Mouse (Mus musculus) midbrain, postnatal 0 days (tissue): ENCODE measurements around the gene Cox8a. TPM values are rescaled to one million over a fixed set of nuclear protein-coding genes. Genes with fewer than 3 reads are reported as not detected.
A peak's percentile ranks its signal among the peaks of the same experiment; 100 is the strongest.

Experiments
- ATAC-seq: fragments of 200-750 bp; cut with Nextera tagmentation; 2 replicates; pipeline ENCODE4 v1.8.0; 2017; ENCODE audit warnings: moderate number of reproducible peaks, mild to moderate bottlenecking, moderate TSS enrichment, moderate library complexity; ENCODE audit not compliant: low FRiP score
- DNase-seq: peaks from one replicate; pipeline ENCODE4 v3.0.0-alpha.2; 2015; ENCODE audit warnings: low spot score
- H3K27ac ChIP-seq: fragments of 300-500 bp; sonication (generic); 2 replicates; pipeline ENCODE4 v1.5.1; 2014; ENCODE audit warnings: low read depth, mild to moderate bottlenecking, low read length, mixed read lengths
- H3K27me3 ChIP-seq: fragments of 300-500 bp; sonication (generic); 2 replicates; pipeline ENCODE4 v1.6.1; 2014; ENCODE audit warnings: low read length, control low read depth, mixed read lengths; ENCODE audit not compliant: insufficient read depth
- H3K36me3 ChIP-seq: fragments of 300-500 bp; sonication (generic); 2 replicates; pipeline ENCODE4 v1.6.1; 2014; ENCODE audit warnings: low read length, control low read depth, mixed read lengths; ENCODE audit not compliant: insufficient read depth
- H3K4me1 ChIP-seq: fragments of 300-500 bp; sonication (generic); 2 replicates; pipeline ENCODE4 v1.6.1; 2014; ENCODE audit warnings: mild to moderate bottlenecking, control low read depth, antibody characterized with exemption, low read length, mixed read lengths; ENCODE audit not compliant: insufficient read depth
- H3K4me2 ChIP-seq: fragments of 300-500 bp; sonication (generic); 2 replicates; pipeline ENCODE4 v1.6.1; 2014; ENCODE audit warnings: low read depth, mild to moderate bottlenecking, low read length, mixed read lengths; ENCODE audit not compliant: poor library complexity, severe bottlenecking
- H3K4me3 ChIP-seq: fragments of 300-500 bp; sonication (generic); 2 replicates; pipeline ENCODE4 v1.5.1; 2014; ENCODE audit warnings: low read depth, mild to moderate bottlenecking, low read length, moderate library complexity
- H3K9ac ChIP-seq: fragments of 300-500 bp; sonication (generic); replicated peaks from 2 replicates; pipeline ENCODE4 v1.6.1; 2014; ENCODE audit warnings: mild to moderate bottlenecking, low read length, moderate library complexity, mixed read lengths; ENCODE audit not compliant: poor library complexity, severe bottlenecking
- H3K9me3 ChIP-seq: fragments of 300-500 bp; sonication (generic); 2 replicates; pipeline ENCODE4 v1.6.1; 2016; ENCODE audit warnings: low read length, control low read depth
- CTCF ChIP-seq: IDR thresholded peaks from 2 replicates; pipeline ENCODE4 v1.5.1; 2016; ENCODE audit warnings: antibody characterized with exemption, mild to moderate bottlenecking
- WGBS: fragments of 180-500 bp; shearing (Covaris S2); extraction: QIAGEN DNeasy Blood & Tissue Kit; methylation state at CpG from one replicate; pipeline ENCODE4 v1.1.7; 2014; 5-methylcytosine and 5-hydroxymethylcytosine counted together
- polyA plus RNA-seq: library from polyadenylated mRNA; unstranded; fragments of >200 nt; fragmentation: Nextera tagmentation; extraction: Ambion mirVana; gene quantifications from 2 replicates; pipeline ENCODE4 v1.2.1, GENCODE M21; 2015
- total RNA-seq: library from RNA; depleted of rRNA; stranded (reverse); fragments of >200 nt; gene quantifications from 2 replicates; pipeline ENCODE4 v1.2.3, GENCODE M21; 2014

The Cox8a gene
- total and polyA plus RNA-seq, 2 experiments from 2014 or later: 1,471 to 1,645 TPM

- Histone ChIP-seq H3K27ac (peak overlapping the region; percentile 77), H3K9me3 (no peaks in the 10 kb centered on the region), H3K4me3 (peak overlapping the region; percentile 64), H3K4me1 (0 out of 2 replicates have a peak, but pooled peaks cover 6% of the 10 kb centered on the region), H3K27me3 (no peaks in the 10 kb centered on the region), H3K4me2 (peak overlapping the region; percentile 96), H3K9ac (peak overlapping the region; percentile 80), H3K36me3 (no peaks in the 10 kb centered on the region)
- TF ChIP-seq CTCF: no peak
- 4% methylated on average over 13 of the region's 13 CpGs for WGBS
- DNase-seq (no peak), ATAC-seq (peak; percentile 2; the same call in 1 of the 2 replicates)
Measured at GRCm38 (mm10) chr19:7240291-7240690, 22.9 kb upstream of the Cox8a start.

GRCm38 (mm10) chr19:7239574-7239973, 22.2 kb upstream of the Cox8a start:
- Histone ChIP-seq H3K9ac (no peak overlapping the region), H3K4me1 (0 out of 2 replicates have a peak, but pooled peaks cover 6% of the 10 kb centered on the region), H3K9me3 (no peaks in the 10 kb centered on the region), H3K4me2 (peak overlapping the region; percentile 96), H3K27ac (no peak overlapping the region), H3K4me3 (peak overlapping the region; percentile 64; the same call in 1 of the 2 replicates), H3K36me3 (no peaks in the 10 kb centered on the region), H3K27me3 (no peaks in the 10 kb centered on the region)
- no peak for ATAC-seq
- 86% methylated on average over 3 of the region's 3 CpGs for WGBS
- TF ChIP-seq CTCF: no peak
- DNase-seq: no peak

- WGBS: 86% methylated on average over 4 of the region's 4 CpGs
- no peak for TF ChIP-seq CTCF
Measured at GRCm38 (mm10) chr19:7236742-7237141, 19.3 kb upstream of the Cox8a start.

GRCm38 (mm10) chr19:7236011-7236410, 18.6 kb upstream of the Cox8a start:
- 82% methylated on average over 2 of the region's 2 CpGs for WGBS
- no peaks in the 10 kb centered on the region for H3K9me3 ChIP-seq
- H3K4me2 ChIP-seq: no peak overlapping the region
- no peak for TF ChIP-seq CTCF
- H3K4me1 ChIP-seq: 0 out of 2 replicates have a peak, but pooled peaks cover 6% of the 10 kb centered on the region
- H3K9ac ChIP-seq: no peak overlapping the region
- H3K27ac ChIP-seq: no peak overlapping the region
- ATAC-seq (no peak), DNase-seq (no peak)
- peaks cover 5% of the 10 kb centered on the region for H3K36me3 ChIP-seq
- no peak overlapping the region for H3K4me3 ChIP-seq
- H3K27me3 ChIP-seq: no peaks in the 10 kb centered on the region

More at GRCm38 (mm10) chr19:7236742-7237141, 19.3 kb upstream of the Cox8a start:
- ATAC-seq (no peak), DNase-seq (no peak)
- Histone ChIP-seq H3K27me3 (no peaks in the 10 kb centered on the region), H3K9ac (no peak overlapping the region), H3K4me2 (no peak overlapping the region), H3K4me3 (no peak overlapping the region), H3K36me3 (peaks cover 5% of the 10 kb centered on the region), H3K9me3 (no peaks in the 10 kb centered on the region), H3K27ac (no peak overlapping the region), H3K4me1 (0 out of 2 replicates have a peak, but pooled peaks cover 6% of the 10 kb centered on the region)

DNA sequence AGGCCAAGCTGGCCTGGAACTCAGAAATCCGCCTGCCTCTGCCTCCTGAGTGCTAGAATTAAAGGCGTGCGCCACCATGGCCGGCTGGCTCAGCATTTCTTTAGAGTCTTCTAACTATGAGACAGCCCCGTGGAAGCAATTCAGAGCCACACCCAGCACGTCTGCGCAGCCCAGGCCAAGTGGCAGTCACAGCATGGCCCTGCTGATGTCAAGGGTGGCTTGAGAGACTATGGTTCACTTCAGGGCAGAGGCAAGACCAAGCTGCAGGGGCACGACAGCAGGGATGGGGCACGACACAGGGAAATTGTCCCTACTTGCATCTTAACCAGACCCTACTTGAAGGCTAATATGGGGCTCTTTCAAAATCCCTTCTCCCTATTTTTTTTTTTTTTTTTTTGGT, 18.0 kb upstream of the Cox8a start:
- no peak for TF ChIP-seq CTCF
- Histone ChIP-seq H3K27me3 (no peaks in the 10 kb centered on the region), H3K4me2 (no peak overlapping the region), H3K27ac (no peak overlapping the region), H3K36me3 (peaks cover 7% of the 10 kb centered on the region), H3K9me3 (no peaks in the 10 kb centered on the region), H3K9ac (no peak overlapping the region), H3K4me1 (0 out of 2 replicates have a peak, but pooled peaks cover 6% of the 10 kb centered on the region), H3K4me3 (no peak overlapping the region)
- ATAC-seq (no peak), DNase-seq (no peak)
- 91% methylated on average over 9 of the region's 9 CpGs for WGBS

DNA sequence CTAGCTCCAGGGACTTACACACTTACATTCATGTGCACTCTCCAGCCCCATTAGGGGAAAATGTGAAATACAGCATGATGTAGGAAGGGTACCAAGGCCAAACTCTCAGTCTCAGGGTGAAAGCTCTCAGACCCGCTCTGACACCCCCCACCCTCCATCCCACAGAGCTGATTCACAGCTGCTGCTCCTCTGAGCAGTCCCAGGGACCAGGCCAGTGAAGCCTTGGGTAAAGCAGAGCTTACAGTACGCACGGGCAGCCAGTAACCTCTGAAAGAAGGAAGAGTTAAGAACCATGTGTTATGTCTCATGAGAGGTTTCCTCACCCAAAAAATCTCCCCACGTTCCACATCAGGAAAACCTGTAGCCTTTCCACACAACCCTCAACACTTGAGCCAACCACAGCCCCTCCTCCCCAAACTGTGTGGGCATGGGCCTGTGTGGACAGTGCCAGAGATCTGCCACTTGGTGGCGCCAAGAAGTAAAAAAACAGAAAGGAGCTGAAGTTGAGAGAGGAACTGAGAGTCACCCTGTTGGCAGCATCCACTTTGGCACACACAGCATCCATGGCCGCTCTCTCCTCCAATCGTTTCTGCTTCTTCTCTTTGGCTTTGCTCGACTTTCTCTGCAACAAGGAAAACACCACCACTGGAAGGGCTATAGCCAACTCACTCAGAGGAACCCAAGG, 17.3 kb upstream of the Cox8a start:
- Histone ChIP-seq H3K27me3 (no peaks in the 10 kb centered on the region), H3K4me3 (no peak overlapping the region), H3K27ac (no peak overlapping the region), H3K9ac (no peak overlapping the region), H3K9me3 (no peaks in the 10 kb centered on the region), H3K4me2 (no peak overlapping the region), H3K36me3 (peaks cover 13% of the 10 kb centered on the region), H3K4me1 (no peaks in the 10 kb centered on the region)
- ATAC-seq: peak; percentile 88
- TF ChIP-seq CTCF: peak; percentile 93
- WGBS: 50% methylated on average over 8 of the region's 8 CpGs
- peak; percentile 90 for DNase-seq
